Mouse (Mus musculus) adrenal gland, adult 2 months (tissue): ENCODE results near the gene Ankrd13a. TPM values are rescaled to one million over a fixed set of nuclear protein-coding genes. Genes with fewer than 3 reads are reported as not detected.

Source experiments
- DNase-seq: peaks from one replicate; pipeline ENCODE4 v3.0.0; 2021
- long read RNA-seq: library from polyadenylated mRNA; stranded (forward); transcript quantifications from one replicate; pipeline ENCODE4 v2.0.0, GENCODE M21; 2021
- polyA plus RNA-seq: library from polyadenylated mRNA; depleted of rRNA; stranded (reverse); fragments of >200 nt; gene quantifications from 2 replicates; pipeline ENCODE4 v1.2.3, GENCODE M21; 2012; rRNA removed
- total RNA-seq, 2 experiments: library from RNA; stranded (reverse); gene quantifications; 2 replicates each; pipeline ENCODE4 v1.2.3; 2021

Gene Ankrd13a
- total RNA-seq: 10 to 100 TPM; 78.4 to 92.4 TPM
- 51.1 and 51.8 TPM in 2 replicates for polyA plus RNA-seq
- long read RNA-seq, transcript Ankrd13a-201 (15 exons, 3,717 nt): major isoform, 35 of 44 reads
- long read RNA-seq, partial matches to known transcripts: 1 of 44 reads
- long read RNA-seq, other reads (novel, unspliced or antisense): 8 of 44 reads

DNA sequence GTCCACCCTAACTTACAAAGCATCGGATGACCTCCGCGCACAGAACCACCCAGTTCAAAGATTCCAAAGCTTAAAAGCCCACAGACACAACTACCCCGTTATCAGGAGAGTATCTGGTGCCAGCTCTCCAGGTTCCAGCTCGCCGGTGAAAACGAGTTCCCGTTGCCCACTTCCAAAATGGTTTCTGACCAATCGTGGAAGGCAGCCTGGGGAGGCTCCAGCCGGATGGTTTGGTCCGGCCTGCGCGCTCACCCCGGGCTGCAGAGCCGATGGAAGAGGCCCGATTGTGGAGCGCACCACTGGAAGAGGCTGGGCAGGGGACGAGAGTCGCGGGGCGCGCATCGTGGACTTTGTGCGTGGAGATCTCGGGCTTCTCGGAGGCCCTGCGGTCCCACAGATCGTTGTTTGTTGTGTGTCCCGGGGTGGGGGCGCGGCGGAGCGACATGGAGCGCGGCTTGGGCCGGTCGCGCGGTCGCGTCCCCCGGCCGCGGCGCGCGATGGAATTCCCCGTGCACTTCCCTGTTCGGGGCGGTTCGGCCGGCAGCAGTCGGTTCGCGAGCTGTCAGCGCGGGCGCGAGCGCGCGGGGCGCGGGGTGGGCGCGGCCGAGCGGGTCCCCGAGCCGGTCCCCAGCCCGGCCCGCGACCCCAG lies at the start of gene Ankrd13a:
Gene Ankrd13a, plus strand, starts transcription at position 275 of the 649 bp plus-strand sequence.
- peak; percentile 93 for DNase-seq

DNA sequence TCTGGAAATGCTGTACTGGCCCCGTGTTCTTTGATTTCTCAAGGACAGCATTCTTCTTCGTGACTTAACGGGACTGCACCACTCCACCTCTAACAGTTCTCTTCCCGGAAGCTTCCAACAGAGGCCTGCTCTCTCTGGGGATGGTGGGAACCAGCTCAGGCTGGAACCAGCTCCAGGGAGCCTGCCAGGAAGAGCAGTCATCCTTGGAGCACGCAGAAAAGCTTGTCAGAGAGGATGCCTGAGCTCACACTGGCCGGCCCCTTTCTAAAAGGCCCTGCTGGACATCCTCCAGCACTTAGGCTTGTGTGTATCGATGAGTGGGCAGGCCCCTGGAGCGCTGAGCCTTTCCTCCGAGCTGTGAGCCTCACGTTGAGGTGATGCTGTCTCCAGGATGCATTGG lies 46.3 kb upstream of the Ankrd13a start:
- peak; percentile 58 for DNase-seq

DNA sequence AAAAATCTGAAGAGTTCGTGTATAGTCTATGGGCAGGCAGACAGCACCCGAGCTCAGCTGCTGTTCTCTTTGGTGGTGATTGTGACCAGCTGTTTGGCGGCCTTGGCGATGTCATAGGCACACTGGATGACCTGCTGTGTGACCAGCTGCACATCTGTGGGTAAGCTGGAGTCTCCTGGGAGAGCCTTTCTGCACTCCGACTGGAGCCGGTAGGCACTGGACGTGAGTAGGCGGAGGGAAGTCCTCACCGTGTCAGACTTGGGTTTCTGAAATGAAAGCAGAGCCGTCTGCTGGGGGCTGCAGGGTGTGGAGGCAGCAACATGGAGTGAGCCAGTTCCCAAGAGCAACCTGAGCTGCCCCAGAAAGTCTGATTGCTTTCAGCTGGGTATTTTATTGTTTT lies 44.3 kb upstream of the Ankrd13a start:
- DNase-seq: no peak

DNA sequence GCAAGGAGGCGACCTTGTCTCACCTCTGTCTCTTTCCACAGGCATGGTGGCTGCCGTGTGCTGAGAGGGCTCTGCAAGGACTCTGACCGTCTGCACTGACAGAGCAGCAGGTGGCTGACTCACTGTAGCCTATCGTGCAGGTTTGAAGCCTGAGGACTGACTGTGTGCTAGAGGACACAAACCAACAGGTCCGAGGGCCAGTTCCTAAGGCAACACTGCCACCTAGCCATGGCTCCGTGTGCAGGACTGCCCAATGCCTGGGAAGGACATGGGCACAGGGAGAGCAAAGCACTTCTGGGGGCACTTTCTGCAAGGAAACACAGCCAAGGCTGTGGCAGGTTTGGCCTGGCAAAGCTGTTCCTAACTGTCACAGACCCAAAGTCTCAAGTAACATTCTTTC lies 43.0 kb upstream of the Ankrd13a start:
- DNase-seq: no peak

DNA sequence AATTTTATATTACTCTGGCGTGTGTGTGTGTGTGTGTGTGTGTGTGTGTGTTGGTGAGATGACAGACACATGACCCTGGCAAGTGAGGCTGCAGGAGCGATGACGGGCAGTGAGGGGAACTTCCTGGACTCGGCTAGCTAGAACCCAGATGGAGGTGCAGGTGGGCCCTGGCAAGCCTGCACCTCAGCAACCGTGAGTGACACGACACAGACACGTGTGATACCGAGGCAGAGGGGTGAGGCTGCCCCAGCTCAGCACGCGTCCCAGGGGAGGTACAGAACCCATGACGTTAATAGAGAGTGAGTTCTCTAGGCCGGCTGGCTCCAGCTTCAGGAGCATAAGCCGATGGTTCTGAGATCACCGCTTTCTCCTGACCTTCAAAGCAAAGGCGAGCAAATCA lies 42.5 kb upstream of the Ankrd13a start:
- DNase-seq: no peak

DNA sequence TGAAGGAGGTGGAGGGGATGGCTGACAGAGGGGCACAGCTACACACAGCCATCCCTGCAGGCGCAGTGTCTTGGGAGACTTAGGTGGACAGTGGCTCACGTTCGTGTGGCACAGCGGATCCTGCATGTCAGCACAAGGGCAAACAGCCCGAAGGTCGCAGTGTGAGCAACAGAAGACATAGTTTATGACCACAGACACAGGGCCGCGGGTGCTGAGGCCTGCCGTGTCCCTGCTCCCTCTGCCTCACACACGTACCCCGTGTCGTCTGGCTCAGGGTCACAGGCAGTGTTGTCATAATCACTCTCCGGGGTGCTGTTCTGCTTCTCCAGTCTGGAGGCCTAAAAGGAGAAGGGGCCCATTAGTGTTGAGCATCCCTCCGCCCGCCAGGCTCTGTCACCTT lies 40.9 kb upstream of the Ankrd13a start:
- DNase-seq: peak; percentile 82

DNA sequence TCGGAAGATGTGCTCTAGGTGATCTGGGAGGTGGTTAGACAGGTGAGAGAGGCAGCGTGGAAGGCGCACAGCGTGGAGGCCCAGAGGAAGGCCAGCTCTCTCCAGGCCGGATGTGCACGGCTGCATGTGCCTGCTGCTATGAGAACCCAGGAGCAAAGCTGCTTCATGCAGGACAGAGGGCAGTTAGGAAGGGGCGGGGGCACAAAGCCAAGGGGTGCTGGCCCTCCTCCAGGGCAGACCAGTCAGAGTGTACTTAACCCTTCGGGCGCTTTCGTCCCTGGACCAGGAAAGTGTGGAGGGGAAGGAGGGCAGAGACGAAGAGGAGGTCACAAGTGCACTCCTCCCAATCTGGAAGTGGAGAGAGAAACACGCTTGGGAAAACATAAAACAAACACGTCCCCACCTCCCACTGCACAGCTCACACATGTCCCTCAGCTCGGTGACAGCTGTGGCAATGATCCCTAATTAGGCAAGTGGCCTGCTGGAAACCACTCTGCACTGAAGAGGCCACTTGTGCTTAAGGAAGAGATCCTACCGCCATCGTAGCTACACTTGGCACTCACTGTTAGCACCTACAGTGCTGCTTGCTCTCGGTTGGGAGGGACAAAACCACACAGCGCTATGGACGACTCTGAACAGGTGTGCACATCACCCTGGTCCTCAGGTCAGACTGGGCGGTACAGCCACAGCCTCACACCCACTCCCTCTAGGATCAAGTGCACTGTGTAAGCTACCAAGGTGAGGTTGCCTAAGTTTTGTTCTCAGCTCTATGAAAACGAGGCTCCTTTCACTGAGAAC lies 37.2 kb upstream of the Ankrd13a start:
- no peak for DNase-seq

DNA sequence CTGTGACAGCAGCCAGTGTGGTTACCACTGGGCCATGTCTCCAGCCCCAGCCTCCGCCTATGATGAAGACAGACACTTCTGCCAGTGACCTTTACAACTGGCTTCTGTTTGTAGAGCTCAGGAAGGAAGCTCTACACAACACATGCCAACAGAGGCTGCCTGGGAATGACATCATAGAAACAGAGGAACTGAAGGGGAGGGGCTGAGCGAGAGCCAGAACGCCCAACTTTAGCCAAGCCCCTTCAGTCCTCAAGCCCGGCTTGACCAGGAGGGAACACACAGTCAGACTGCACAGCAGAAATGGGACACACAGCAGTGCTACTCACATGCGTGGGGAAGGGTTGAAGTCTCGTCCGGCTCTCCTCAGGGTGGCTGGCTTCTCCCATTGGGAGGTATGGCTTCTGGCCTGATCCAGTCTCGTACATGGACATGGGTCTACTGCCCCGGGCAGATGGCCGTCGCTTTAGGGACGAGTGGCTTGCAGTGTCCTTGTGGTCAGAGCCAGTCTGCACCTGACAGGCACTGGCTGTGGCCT lies 35.7 kb upstream of the Ankrd13a start:
- DNase-seq: peak; percentile 61

DNA sequence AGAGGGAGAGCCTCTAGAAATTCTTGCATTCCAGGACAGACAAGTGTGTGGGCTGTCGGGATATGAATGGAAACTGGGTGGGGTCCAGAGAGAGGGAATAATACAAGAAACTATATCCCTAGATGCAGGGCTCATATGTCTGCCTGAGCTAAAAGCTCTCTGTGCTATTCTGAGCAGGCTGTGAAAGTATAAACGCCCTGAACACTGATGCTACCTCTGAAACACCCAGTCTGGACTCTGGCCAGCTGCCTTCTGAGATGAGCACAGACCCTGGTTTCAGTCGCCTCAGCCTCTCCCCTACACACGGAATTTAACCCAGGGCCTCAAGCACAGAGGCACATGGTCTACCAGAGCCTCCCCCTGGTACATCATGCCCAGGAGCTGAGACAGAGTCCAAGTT lies 33.9 kb upstream of the Ankrd13a start:
- DNase-seq: no peak

DNA sequence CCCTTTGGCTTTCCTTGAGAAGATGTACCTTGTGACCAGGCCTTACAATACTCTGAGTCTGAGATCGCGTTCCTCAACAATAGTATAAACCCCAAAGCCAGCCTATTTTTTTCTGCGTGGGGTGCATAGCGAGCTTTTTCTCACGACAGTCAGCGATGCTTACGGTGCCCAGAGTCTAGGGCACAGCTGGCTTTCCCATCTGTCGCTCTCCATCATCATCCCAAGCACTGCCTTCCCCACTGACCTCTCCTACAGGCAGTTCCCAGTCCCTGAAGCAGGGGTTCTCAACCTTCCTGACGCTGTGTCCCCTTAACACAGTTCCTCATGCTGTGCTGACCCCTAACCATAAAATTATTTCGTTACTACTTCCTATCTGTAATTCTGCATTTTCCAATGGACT lies 31.9 kb upstream of the Ankrd13a start:
- DNase-seq: no peak

DNA sequence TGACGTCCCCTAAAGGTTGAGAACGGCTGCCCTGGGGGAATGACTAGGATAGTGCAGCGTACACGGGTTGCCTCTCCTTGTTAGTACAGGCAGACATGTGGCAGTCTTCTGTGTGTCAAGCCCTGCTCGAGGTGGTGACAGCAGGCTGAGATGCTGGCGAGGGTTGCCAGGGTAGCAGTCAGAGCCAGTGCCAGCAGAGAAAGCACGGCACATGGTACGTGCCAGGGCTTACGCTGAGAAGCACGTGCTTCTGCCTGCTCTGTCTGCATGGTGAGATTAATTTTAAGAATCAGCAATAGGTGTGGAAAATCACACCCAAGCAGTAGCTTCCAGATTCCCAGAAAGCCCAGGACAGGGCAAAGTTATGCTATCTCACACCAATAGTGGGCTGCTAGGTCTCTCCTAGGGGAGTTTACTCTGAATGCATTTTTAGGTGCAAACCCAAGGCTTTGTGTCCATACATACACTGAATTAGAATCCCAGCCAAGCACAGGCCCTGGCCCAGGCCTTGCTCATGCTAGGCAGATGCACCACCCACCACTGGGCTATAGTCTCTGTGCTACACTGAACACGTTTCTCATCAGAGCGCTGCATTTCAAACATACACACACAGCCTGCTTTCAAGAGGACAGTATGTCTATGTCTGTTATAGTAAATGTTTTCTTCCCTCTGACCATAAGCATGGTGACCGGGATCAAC lies 31.3 kb upstream of the Ankrd13a start:
- DNase-seq: no peak

DNA sequence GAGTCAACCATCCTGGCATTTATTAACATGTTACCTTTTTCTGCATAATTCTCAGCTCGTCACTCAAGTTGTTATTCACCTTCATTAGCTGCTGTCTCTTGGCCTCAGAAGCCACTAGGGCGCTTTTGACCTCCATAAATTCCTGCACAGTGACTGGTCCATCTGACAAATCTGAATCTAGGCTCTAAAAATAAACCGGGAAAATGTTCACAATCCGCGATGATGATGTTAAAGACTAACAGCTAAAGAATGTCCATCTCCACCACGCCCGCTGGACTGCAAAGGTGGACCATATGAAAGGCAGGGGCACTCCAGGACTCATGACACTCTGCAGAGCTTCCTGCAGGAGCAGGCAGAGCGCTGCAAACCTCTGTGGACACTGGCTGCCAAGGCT lies 30.8 kb upstream of the Ankrd13a start:
- no peak for DNase-seq

DNA sequence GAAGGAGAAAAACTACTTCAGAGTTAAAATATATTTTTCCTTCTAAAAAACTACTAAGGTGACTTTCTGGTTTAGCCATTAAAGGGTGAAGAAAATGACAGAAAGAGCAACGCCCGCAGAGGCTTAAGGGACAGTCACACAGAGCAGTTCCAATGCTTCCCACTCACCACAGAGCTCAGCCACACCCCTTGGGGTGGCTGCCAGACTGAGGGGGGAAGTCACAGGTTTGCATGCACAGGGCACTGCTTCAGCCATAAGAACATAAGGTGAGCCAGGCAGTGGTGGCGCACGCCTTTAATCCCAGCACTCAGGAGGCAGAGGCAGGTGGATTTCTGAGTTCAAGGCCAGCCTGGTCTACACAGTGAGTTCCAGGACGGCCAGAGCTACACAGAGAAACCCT lies 28.9 kb upstream of the Ankrd13a start:
- no peak for DNase-seq

DNA sequence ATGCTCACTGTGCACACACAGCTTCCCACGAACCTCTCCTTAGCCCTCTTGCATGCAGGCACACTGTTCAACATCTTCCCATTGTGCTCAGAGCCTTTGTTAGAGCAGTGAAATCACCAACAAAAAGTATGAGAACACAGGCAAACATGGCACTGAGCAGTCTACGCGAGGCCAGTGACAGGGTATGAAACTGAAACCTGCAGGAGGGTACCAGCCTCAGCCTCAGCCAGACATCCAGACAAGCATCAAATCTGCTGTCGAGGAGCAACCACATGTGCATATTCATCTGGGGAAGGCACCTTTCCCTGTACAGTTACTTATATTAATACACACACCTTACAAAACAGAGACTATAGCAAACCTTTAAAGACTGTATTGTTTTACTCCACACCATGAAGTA lies 27.6 kb upstream of the Ankrd13a start:
- no peak for DNase-seq

DNA sequence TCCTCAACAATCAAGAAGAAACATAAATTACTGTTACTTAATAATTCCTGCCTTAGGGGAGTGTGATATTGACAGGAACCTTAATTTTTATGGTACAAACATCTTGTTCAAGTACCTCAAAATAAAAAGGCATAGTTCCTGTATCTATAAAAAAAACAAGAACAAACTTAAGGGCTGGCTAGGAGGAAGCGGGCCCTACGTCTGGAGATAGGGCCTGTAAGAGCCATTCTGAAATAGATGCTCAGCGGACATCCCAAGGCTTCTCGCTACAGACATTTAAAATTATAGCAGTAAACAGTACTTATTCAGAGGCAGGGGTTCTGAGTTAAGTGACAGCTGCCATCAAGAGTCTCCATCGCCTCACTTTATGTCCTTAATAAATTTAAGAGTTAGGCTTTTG lies 27.0 kb upstream of the Ankrd13a start:
- no peak for DNase-seq

DNA sequence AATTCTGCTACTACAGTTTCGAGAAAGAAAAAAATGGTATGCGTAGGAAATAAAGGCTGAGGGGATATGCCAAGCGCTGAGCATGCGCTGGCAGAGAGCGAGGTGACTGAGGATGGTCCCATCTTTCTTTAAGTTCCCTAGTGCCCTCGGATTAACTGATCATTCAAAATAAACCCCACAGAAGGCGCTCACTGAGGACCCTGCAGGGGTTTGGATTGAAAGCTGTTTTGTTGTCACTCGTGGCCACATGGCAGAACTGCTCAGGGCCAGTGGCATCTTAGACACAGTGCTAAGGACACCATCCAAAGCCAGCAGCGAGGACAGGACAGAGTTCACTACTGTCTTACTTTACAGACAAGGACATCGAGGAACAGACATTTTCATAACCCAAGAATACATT lies 24.2 kb upstream of the Ankrd13a start:
- no peak for DNase-seq

DNA sequence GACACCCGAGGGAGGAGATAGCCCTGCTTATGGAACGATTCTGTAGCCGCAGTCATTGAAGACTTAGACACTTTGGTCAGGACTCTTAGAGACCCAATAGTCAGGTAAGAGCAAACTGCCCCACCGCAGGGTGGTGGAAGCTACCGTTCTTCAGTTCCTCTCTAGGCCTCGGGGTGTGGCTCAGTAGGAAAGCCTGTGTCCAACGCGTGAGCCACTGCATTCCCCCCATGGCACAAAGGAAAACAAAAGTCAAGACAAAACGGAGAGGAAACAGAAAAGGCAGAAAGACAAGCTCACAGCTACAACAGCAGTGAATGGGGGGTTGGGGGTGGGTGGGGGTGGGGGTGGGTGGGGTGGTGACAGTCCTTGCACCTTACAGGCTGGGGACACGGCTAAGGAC lies 22.1 kb upstream of the Ankrd13a start:
- no peak for DNase-seq

DNA sequence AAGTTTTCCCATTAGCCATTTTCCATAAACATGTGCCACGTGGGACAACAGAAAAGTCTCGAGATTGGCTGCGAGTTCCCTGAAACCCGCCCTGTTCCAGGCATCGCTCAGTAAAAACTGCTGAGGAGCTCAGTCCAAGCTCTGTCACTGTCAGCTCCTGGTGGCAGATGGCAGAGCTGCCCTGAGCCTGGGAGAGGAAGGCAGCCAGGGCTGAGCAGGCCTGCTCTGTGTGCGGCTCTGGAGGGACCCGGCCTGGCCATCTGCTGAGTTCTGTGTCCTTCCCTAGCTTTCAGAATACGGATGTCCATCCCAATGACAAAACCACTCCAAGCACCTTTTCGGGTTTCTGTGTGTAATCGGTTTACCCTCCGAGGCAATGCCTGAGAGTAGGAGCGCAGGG lies 21.1 kb upstream of the Ankrd13a start:
- no peak for DNase-seq

DNA sequence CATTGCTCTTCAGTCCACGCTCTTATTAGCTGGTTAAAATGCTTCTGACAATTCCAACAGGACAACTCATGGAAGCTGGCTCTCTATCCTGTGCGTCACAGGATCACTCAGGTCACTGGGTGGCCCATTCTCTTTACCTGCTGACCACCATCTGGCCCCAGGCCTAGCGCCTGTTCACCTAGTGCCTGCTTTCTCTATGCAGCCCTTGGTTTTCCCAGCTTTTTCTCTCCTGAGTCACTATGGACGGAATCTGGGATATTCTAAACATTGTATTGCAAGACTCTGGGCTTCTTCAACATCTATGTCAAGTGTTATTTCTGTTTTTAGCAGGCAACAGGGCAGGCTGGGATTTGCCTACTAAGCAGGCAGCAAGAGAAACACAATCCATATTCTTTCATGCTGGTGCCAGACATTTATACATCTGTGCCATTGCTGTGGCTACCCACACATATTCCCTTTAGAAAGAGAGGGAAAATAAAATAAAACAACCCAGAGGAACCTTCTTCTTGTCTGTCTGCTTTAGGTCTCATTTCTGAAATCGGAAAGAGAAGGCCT lies 14.9 kb upstream of the Ankrd13a start:
- no peak for DNase-seq

DNA sequence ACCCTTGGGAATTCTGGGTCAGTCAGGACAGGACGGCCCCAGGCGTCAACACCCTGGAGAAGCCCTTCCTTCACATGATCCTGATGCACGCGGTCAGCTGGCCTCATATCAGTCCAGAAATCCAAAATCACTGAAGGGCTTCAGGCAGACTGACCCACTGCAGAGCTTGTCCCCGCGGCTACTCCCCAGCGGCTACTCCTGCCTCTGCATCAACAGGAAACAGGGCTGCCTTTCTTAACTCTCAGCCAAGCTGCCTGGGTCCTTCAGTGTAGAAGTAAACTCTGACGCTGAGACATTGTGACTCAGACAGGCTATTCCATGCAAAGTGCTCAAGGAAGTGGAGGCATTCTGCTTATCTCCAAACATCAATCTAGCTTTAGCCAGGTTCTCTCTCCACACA lies 12.5 kb upstream of the Ankrd13a start:
- no peak for DNase-seq

DNA sequence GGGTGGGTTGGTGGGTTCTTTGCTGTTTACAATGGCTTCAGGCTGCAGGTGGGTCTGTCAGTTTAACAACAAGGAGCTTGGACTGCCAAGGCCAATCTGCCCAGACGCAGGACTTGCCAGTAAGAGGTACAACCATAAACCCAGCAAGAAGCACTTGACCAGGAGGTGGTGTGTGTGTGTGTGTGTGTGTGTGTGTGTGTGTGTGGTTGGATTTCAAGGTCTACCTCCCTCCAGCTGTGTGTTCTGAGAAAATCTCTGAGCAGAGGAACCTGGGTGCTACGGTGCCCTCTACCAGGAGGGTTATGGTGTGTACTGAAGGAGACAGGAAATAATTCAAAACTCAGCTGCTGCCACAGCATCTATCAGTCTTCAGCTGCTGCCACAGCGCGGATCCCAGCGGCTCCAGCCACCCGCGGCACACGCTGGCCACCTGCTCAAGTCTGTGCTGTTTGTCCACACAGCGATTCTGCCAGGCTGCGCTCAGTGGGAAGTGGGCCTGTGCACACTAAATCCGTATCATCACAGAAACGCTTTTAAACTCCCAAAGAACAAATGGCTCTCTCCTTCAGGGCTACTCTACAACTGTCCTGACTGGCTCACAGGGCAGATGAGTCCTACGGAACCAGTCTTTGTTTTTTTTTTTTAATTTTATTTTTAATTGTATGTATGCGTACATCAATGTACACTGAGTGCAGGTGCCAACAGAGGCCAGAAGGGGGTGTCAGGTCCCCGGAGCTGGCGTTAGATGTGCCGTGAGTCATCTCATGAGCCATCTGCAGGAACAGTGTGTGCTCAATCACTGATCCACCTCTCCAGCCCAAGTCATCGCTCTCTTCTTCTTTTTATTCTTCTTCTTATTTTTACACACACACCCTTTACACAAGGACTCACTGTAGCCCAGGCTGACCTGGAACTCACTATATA lies 9.4 kb upstream of the Ankrd13a start:
- peak; percentile 46 for DNase-seq
